Mouse (Mus musculus) intestine, postnatal 0 days (tissue): Measurements from ENCODE around the gene Arl16. TPM values are rescaled to one million over a fixed set of nuclear protein-coding genes. Genes with fewer than 3 reads are reported as not detected.

Source experiments
- ATAC-seq: fragments of 200-750 bp; cut with Nextera tagmentation; 2 replicates; pipeline ENCODE4 v1.8.0; 2017; ENCODE audit warnings: mild to moderate bottlenecking, moderate TSS enrichment, moderate library complexity
- H3K27ac ChIP-seq: fragments of 300-500 bp; sonication (generic); 2 replicates; pipeline ENCODE4 v1.5.1; 2014; ENCODE audit warnings: mild to moderate bottlenecking, low read depth, low read length, moderate library complexity
- H3K27me3 ChIP-seq: fragments of 300-500 bp; sonication (generic); replicated peaks from 2 replicates; pipeline ENCODE4 v1.6.1; 2014; ENCODE audit warnings: low read length, mixed read lengths; ENCODE audit not compliant: control insufficient read depth, insufficient read depth
- H3K36me3 ChIP-seq: fragments of 300-500 bp; sonication (generic); 2 replicates; pipeline ENCODE4 v1.6.1; 2014; ENCODE audit warnings: mild to moderate bottlenecking, moderate library complexity; ENCODE audit not compliant: control insufficient read depth, insufficient read depth
- H3K4me1 ChIP-seq: fragments of 300-500 bp; sonication (generic); replicated peaks from 2 replicates; pipeline ENCODE4 v1.6.1; 2014; ENCODE audit warnings: antibody characterized with exemption, low read length, mixed read lengths; ENCODE audit not compliant: control insufficient read depth, insufficient read depth
- H3K4me2 ChIP-seq: fragments of 300-500 bp; sonication (generic); replicated peaks from 2 replicates; pipeline ENCODE4 v1.6.1; 2014; ENCODE audit warnings: low read depth, mild to moderate bottlenecking, moderate library complexity
- H3K4me3 ChIP-seq: fragments of 300-500 bp; sonication (generic); 2 replicates; pipeline ENCODE4 v1.5.1; 2014; ENCODE audit warnings: low read depth, low read length
- H3K9ac ChIP-seq: fragments of 300-500 bp; sonication (generic); 2 replicates; pipeline ENCODE4 v1.6.1; 2014; ENCODE audit warnings: mild to moderate bottlenecking, low read depth, low read length
- H3K9me3 ChIP-seq: fragments of 300-500 bp; sonication (generic); 2 replicates; pipeline ENCODE4 v1.6.1; 2016; ENCODE audit warnings: mixed run types; ENCODE audit not compliant: control insufficient read depth
- CTCF ChIP-seq: sonication (generic); IDR thresholded peaks from 2 replicates; pipeline ENCODE4 v1.5.1; 2016; ENCODE audit warnings: low read depth, mild to moderate bottlenecking, control low read depth, antibody characterized with exemption, moderate library complexity
- WGBS: fragments of 180-500 bp; shearing (Covaris S2); extraction: QIAGEN DNeasy Blood & Tissue Kit; methylation state at CpG from one replicate; pipeline ENCODE4 v1.1.7; 2014; 5-methylcytosine and 5-hydroxymethylcytosine counted together
- polyA plus RNA-seq: library from polyadenylated mRNA; unstranded; fragments of >200 nt; fragmentation: Nextera tagmentation; extraction: Ambion mirVana; gene quantifications from 2 replicates; pipeline ENCODE4 v1.2.1, GENCODE M21; 2015

Gene Arl16
- polyA plus RNA-seq, 1 experiment from 2014 or later, result 22.8 TPM

- peaks cover 48% of the 10 kb centered on the region for H3K36me3 ChIP-seq
- TF ChIP-seq CTCF, result no peak
- peak overlapping the region; percentile 92 for H3K4me3 ChIP-seq
- H3K4me1 ChIP-seq, result peaks cover 25% of the 10 kb centered on the region
- no peaks in the 10 kb centered on the region for H3K27me3 ChIP-seq
- WGBS, result 21% methylated on average over 3 of the region's 3 CpGs
- H3K9me3 ChIP-seq, result no peaks in the 10 kb centered on the region
- peak overlapping the region; percentile 83 for H3K9ac ChIP-seq
- no peak for ATAC-seq
- H3K27ac ChIP-seq, result peak overlapping the region; percentile 94; the same call in 1 of the 2 replicates
- H3K4me2 ChIP-seq, result peak overlapping the region; percentile 97
These were observed 25.9 kb upstream of the Arl16 start for GRCm38 (mm10) chr11:120493351-120493750.

GRCm38 (mm10) chr11:120492878-120493203 lies 25.4 kb upstream of the Arl16 start:
- H3K36me3 ChIP-seq, result peaks cover 48% of the 10 kb centered on the region
- peaks cover 25% of the 10 kb centered on the region for H3K4me1 ChIP-seq
- peak overlapping the region; percentile 97 for H3K4me2 ChIP-seq
- no peak for TF ChIP-seq CTCF
- ATAC-seq, result no peak
- WGBS, result 20% methylated on average over 3 of the region's 3 CpGs
- H3K9me3 ChIP-seq, result no peaks in the 10 kb centered on the region
- H3K27ac ChIP-seq, result peak overlapping the region; percentile 94
- H3K27me3 ChIP-seq, result no peaks in the 10 kb centered on the region
- peak overlapping the region; percentile 83 for H3K9ac ChIP-seq
- H3K4me3 ChIP-seq, result peak overlapping the region; percentile 92

GRCm38 (mm10) chr11:120492024-120492877 lies 24.8 kb upstream of the Arl16 start:
- TF ChIP-seq CTCF, result peak; percentile 72
- 1% methylated on average over 46 of the region's 48 CpGs for WGBS
- Histone ChIP-seq H3K9me3 (no peaks in the 10 kb centered on the region), H3K9ac (peak overlapping the region; percentile 83), H3K4me3 (peak overlapping the region; percentile 92), H3K27ac (peak overlapping the region; percentile 94), H3K36me3 (peaks cover 48% of the 10 kb centered on the region), H3K4me2 (peak overlapping the region; percentile 97), H3K4me1 (peaks cover 25% of the 10 kb centered on the region), H3K27me3 (no peaks in the 10 kb centered on the region)
- ATAC-seq, result peak; percentile 23; the same call in 1 of the 2 replicates

GRCm38 (mm10) chr11:120491317-120492023 lies 24.1 kb upstream of the Arl16 start, which contains the start of gene Slc25a10:
TSS of gene Slc25a10 (plus strand) at chr11:120491840.
- WGBS, result under 1% methylated on average over 35 of the region's 35 CpGs
- H3K4me2 ChIP-seq, result peak within 1 kb of the TSS; percentile 97
- H3K9ac ChIP-seq, result peak within 1 kb of the TSS; percentile 83
- peak within 1 kb of the TSS; percentile 94 for H3K27ac ChIP-seq
- peaks cover 48% of the 10 kb centered on the region for H3K36me3 ChIP-seq
- H3K27me3 ChIP-seq, result no peaks in the 10 kb centered on the region
- ATAC-seq, result peak; percentile 76
- no peaks in the 10 kb centered on the region for H3K9me3 ChIP-seq
- TF ChIP-seq CTCF, result no peak
- H3K4me3 ChIP-seq, result peak within 1 kb of the TSS; percentile 92
- H3K4me1 ChIP-seq, result peaks cover 25% of the 10 kb centered on the region

- Histone ChIP-seq H3K9ac (no peak overlapping the region), H3K27me3 (no peaks in the 10 kb centered on the region), H3K27ac (peak overlapping the region; percentile 94), H3K4me3 (no peak overlapping the region), H3K4me1 (peaks cover 25% of the 10 kb centered on the region), H3K9me3 (no peaks in the 10 kb centered on the region), H3K36me3 (peaks cover 41% of the 10 kb centered on the region), H3K4me2 (peak overlapping the region; percentile 97; the same call in 1 of the 2 replicates)
- no peak for ATAC-seq
- TF ChIP-seq CTCF, result peak; percentile 34
- 39% methylated on average over 4 of the region's 4 CpGs for WGBS
These were observed 23.1 kb upstream of the Arl16 start for GRCm38 (mm10) chr11:120490291-120491046.
